Mouse (Mus musculus): ENCODE results near the gene Map7d1.

GRCm38 (mm10) chr4:126259063-126259462 is 2.9 kb upstream of the Map7d1 start:
- TF ChIP-seq CTCF (IDR thresholded peaks at IDR 0.05; ENCODE audit: insufficient read depth, low read depth, low read length), result no peak
- TF ChIP-seq POLR2A (IDR thresholded peaks at IDR 0.05; ENCODE audit: insufficient read depth, low read depth, low read length), result no peak

Measured in olfactory bulb, adult 2 months (tissue).